Mouse (Mus musculus) hindbrain, postnatal 0 days (tissue): ENCODE results near the gene Tenm3. TPM values are rescaled to one million over a fixed set of nuclear protein-coding genes. Genes with fewer than 3 reads are reported as not detected.
A peak's percentile ranks its signal among the peaks of the same experiment; 100 is the strongest.

Source experiments
- ATAC-seq: fragments of 200-750 bp; cut with Nextera tagmentation; 2 replicates; pipeline ENCODE4 v1.8.0; 2017; ENCODE audit warnings: mild to moderate bottlenecking, moderate TSS enrichment, moderate library complexity
- DNase-seq: peaks from one replicate; pipeline ENCODE4 v3.0.0-alpha.2; 2015; ENCODE audit warnings: low spot score
- H3K27ac ChIP-seq: fragments of 300-500 bp; sonication (generic); 2 replicates; pipeline ENCODE4 v1.5.1; 2014; ENCODE audit warnings: mild to moderate bottlenecking
- H3K27me3 ChIP-seq: fragments of 300-500 bp; sonication (generic); 2 replicates; pipeline ENCODE4 v1.6.1; 2014; ENCODE audit warnings: low read length, mixed read lengths; ENCODE audit not compliant: insufficient read depth
- H3K36me3 ChIP-seq: fragments of 300-500 bp; sonication (generic); 2 replicates; pipeline ENCODE4 v1.6.1; 2014; ENCODE audit warnings: low read length, mixed read lengths; ENCODE audit not compliant: insufficient read depth
- H3K4me1 ChIP-seq: fragments of 300-500 bp; sonication (generic); 2 replicates; pipeline ENCODE4 v1.6.1; 2014; ENCODE audit warnings: antibody characterized with exemption, low read length, mixed read lengths; ENCODE audit not compliant: insufficient read depth
- H3K4me2 ChIP-seq: fragments of 300-500 bp; sonication (generic); 2 replicates; pipeline ENCODE4 v1.6.1; 2014; ENCODE audit warnings: low read depth, mild to moderate bottlenecking, low read length, moderate library complexity, mixed read lengths
- H3K4me3 ChIP-seq: fragments of 300-500 bp; sonication (generic); 2 replicates; pipeline ENCODE4 v1.5.1; 2014; ENCODE audit warnings: low read length
- H3K9ac ChIP-seq: fragments of 300-500 bp; sonication (generic); replicated peaks from 2 replicates; pipeline ENCODE4 v1.6.1; 2014; ENCODE audit warnings: mild to moderate bottlenecking, low read length, moderate library complexity, mixed read lengths
- H3K9me3 ChIP-seq: fragments of 300-500 bp; sonication (generic); 2 replicates; pipeline ENCODE4 v1.6.1; 2016; ENCODE audit warnings: low read length, mixed read lengths
- CTCF ChIP-seq: IDR thresholded peaks from 2 replicates; pipeline ENCODE4 v1.5.1; 2016; ENCODE audit warnings: antibody characterized with exemption, control low read depth, low read depth
- WGBS: fragments of 180-500 bp; shearing (Covaris S2); extraction: QIAGEN DNeasy Blood & Tissue Kit; methylation state at CpG from one replicate; pipeline ENCODE4 v1.1.7; 2014; 5-methylcytosine and 5-hydroxymethylcytosine counted together
- polyA plus RNA-seq: library from polyadenylated mRNA; unstranded; fragments of >200 nt; fragmentation: Nextera tagmentation; extraction: Ambion mirVana; gene quantifications from 2 replicates; pipeline ENCODE4 v1.2.1, GENCODE M21; 2015
- total RNA-seq: library from RNA; depleted of rRNA; stranded (reverse); fragments of >200 nt; gene quantifications from 2 replicates; pipeline ENCODE4 v1.2.3, GENCODE M21; 2014

The Tenm3 gene
- total and polyA plus RNA-seq, 2 experiments from 2014 or later = 21.3 to 151 TPM

- ATAC-seq = peak; percentile 95
- H3K4me1 ChIP-seq = no peaks in the 10 kb centered on the region
- no peaks in the 10 kb centered on the region for H3K27me3 ChIP-seq
- peak overlapping the region; percentile 56 for H3K4me3 ChIP-seq
- H3K9ac ChIP-seq = peak overlapping the region; percentile 70
- DNase-seq = peak; percentile 93
- H3K4me2 ChIP-seq = peak overlapping the region; percentile 85
- H3K36me3 ChIP-seq = no peaks in the 10 kb centered on the region
- peak overlapping the region; percentile 83 for H3K27ac ChIP-seq
- TF ChIP-seq CTCF = no peak
- H3K9me3 ChIP-seq = no peaks in the 10 kb centered on the region
- 0% methylated on average over 53 of the region's 86 CpGs for WGBS
Measured at GRCm38 (mm10) chr8:48554762-48555545, 288.8 kb downstream of the Tenm3 start.

- Histone ChIP-seq H3K27me3 (no peaks in the 10 kb centered on the region), H3K27ac (peak overlapping the region; percentile 83; the same call in 1 of the 2 replicates), H3K4me2 (peak overlapping the region; percentile 85), H3K9ac (peak overlapping the region; percentile 70; the same call in 1 of the 2 replicates), H3K36me3 (no peaks in the 10 kb centered on the region), H3K4me3 (peak overlapping the region; percentile 56), H3K9me3 (no peaks in the 10 kb centered on the region), H3K4me1 (no peaks in the 10 kb centered on the region)
- WGBS = 4% methylated on average over 9 of the region's 9 CpGs
- ATAC-seq (no peak), DNase-seq (peak; percentile 38)
- TF ChIP-seq CTCF = no peak
Measured at GRCm38 (mm10) chr8:48553791-48554288, 289.9 kb downstream of the Tenm3 start.

- no peak overlapping the region for H3K27ac ChIP-seq
Measured at GRCm38 (mm10) chr8:48552306-48552705, 291.4 kb downstream of the Tenm3 start.

GRCm38 (mm10) chr8:48551370-48551769 lies 292.4 kb downstream of the Tenm3 start:
- no peaks in the 10 kb centered on the region for H3K9me3 ChIP-seq
- DNase-seq (no peak), ATAC-seq (no peak)
- TF ChIP-seq CTCF = no peak
- no peaks in the 10 kb centered on the region for H3K27me3 ChIP-seq
- no peaks in the 10 kb centered on the region for H3K36me3 ChIP-seq
- no peak overlapping the region for H3K4me2 ChIP-seq
- no peak overlapping the region for H3K4me3 ChIP-seq
- 73% methylated on average over 5 of the region's 5 CpGs for WGBS
- no peak overlapping the region for H3K27ac ChIP-seq
- H3K4me1 ChIP-seq = no peaks in the 10 kb centered on the region
- H3K9ac ChIP-seq = no peak overlapping the region

More at GRCm38 (mm10) chr8:48552306-48552705, 291.4 kb downstream of the Tenm3 start:
- peak overlapping the region; percentile 85 for H3K4me2 ChIP-seq
- ATAC-seq (no peak), DNase-seq (no peak)
- 60% methylated on average over 2 of the region's 2 CpGs for WGBS
- H3K9ac ChIP-seq = no peak overlapping the region
- no peaks in the 10 kb centered on the region for H3K36me3 ChIP-seq
- no peaks in the 10 kb centered on the region for H3K9me3 ChIP-seq
- no peaks in the 10 kb centered on the region for H3K4me1 ChIP-seq
- peak overlapping the region; percentile 6; the same call in 1 of the 2 replicates for H3K4me3 ChIP-seq
- H3K27me3 ChIP-seq = no peaks in the 10 kb centered on the region
- TF ChIP-seq CTCF = no peak

GRCm38 (mm10) chr8:48548908-48549307 lies 294.8 kb downstream of the Tenm3 start:
- ATAC-seq (no peak), DNase-seq (no peak)
- no peak overlapping the region for H3K4me2 ChIP-seq
- no peaks in the 10 kb centered on the region for H3K36me3 ChIP-seq
- H3K9me3 ChIP-seq = no peaks in the 10 kb centered on the region
- H3K4me3 ChIP-seq = no peak overlapping the region
- no peaks in the 10 kb centered on the region for H3K4me1 ChIP-seq
- 77% methylated on average over 9 of the region's 9 CpGs for WGBS
- H3K27ac ChIP-seq = no peak overlapping the region
- TF ChIP-seq CTCF = no peak
- no peak overlapping the region for H3K9ac ChIP-seq
- H3K27me3 ChIP-seq = no peaks in the 10 kb centered on the region

- TF ChIP-seq CTCF = no peak
- no peaks in the 10 kb centered on the region for H3K9me3 ChIP-seq
- no peak for ATAC-seq
- no peaks in the 10 kb centered on the region for H3K4me1 ChIP-seq
- no peaks in the 10 kb centered on the region for H3K27me3 ChIP-seq
- H3K4me3 ChIP-seq = no peak overlapping the region
- no peak overlapping the region for H3K27ac ChIP-seq
- H3K4me2 ChIP-seq = no peak overlapping the region
- DNase-seq = no peak
- 68% methylated on average over 5 of the region's 5 CpGs for WGBS
- no peak overlapping the region for H3K9ac ChIP-seq
- H3K36me3 ChIP-seq = no peaks in the 10 kb centered on the region
Measured at GRCm38 (mm10) chr8:48545631-48546030, 298.1 kb downstream of the Tenm3 start.

GRCm38 (mm10) chr8:48544840-48545239 lies 298.9 kb downstream of the Tenm3 start:
- H3K27ac ChIP-seq = no peak overlapping the region
- H3K4me1 ChIP-seq = no peaks in the 10 kb centered on the region
- no peaks in the 10 kb centered on the region for H3K36me3 ChIP-seq
- no peak overlapping the region for H3K9ac ChIP-seq
- H3K4me3 ChIP-seq = no peak overlapping the region
- 59% methylated on average over 7 of the region's 7 CpGs for WGBS
- no peaks in the 10 kb centered on the region for H3K27me3 ChIP-seq
- no peak for ATAC-seq
- H3K4me2 ChIP-seq = no peak overlapping the region
- no peak for DNase-seq
- H3K9me3 ChIP-seq = no peaks in the 10 kb centered on the region
- no peak for TF ChIP-seq CTCF
